Mouse (Mus musculus) spleen, adult 2 months (tissue): ENCODE measurements around the gene Slc22a17. TPM values are rescaled to one million over a fixed set of nuclear protein-coding genes. Genes with fewer than 3 reads are reported as not detected.

Source experiments
- DNase-seq, 2 experiments: peaks; one replicate each; pipeline versions ENCODE4 v3.0.0 to v3.0.0-alpha.2; 2012 to 2021; ENCODE audit warnings: low spot score in 2 of 2, low read depth in 1 of 2
- H3K27ac ChIP-seq: fragments of 200-500 bp; 2 replicates; pipeline ENCODE4 v1.5.1; 2012; ENCODE audit warnings: low read length, inconsistent platforms; ENCODE audit not compliant: insufficient read depth
- H3K27me3 ChIP-seq: fragments of 200-500 bp; 2 replicates; pipeline ENCODE4 v1.6.1; 2012; ENCODE audit warnings: mild to moderate bottlenecking, moderate library complexity, low read length, inconsistent platforms; ENCODE audit not compliant: control insufficient read depth, insufficient read depth
- H3K36me3 ChIP-seq: fragments of 200-500 bp; 2 replicates; pipeline ENCODE4 v1.6.1; 2012; ENCODE audit warnings: mild to moderate bottlenecking, low read length, inconsistent platforms; ENCODE audit not compliant: control insufficient read depth, insufficient read depth
- H3K4me1 ChIP-seq: fragments of 200-500 bp; 2 replicates; pipeline ENCODE4 v1.6.1; 2011; ENCODE audit warnings: inconsistent platforms; ENCODE audit not compliant: control insufficient read depth, insufficient read depth, insufficient read length
- H3K4me3 ChIP-seq: fragments of 200-500 bp; 2 replicates; pipeline ENCODE4 v1.5.1; 2011; ENCODE audit warnings: mild to moderate bottlenecking, inconsistent platforms; ENCODE audit not compliant: insufficient read depth, insufficient read length; ENCODE audit errors: extremely low read depth
- CTCF ChIP-seq: fragments of 200-500 bp; IDR thresholded peaks from 2 replicates; pipeline ENCODE4 v1.5.1; 2011; ENCODE audit warnings: mild to moderate bottlenecking, inconsistent platforms; ENCODE audit not compliant: insufficient read depth, insufficient read length, insufficient replicate concordance; ENCODE audit errors: extremely low read depth
- POLR2A ChIP-seq: fragments of 200-500 bp; IDR thresholded peaks from 2 replicates; pipeline ENCODE4 v1.6.1; 2011; ENCODE audit warnings: low read depth, low read length, inconsistent platforms
- WGBS: fragments of 180-500 bp; shearing (Covaris S2); methylation state at CpG from one replicate; pipeline ENCODE4 v1.1.7; 2018; 5-methylcytosine and 5-hydroxymethylcytosine counted together
- polyA plus RNA-seq: library from polyadenylated mRNA; depleted of rRNA; stranded (reverse); fragments of >200 nt; gene quantifications from 2 replicates; pipeline ENCODE4 v1.2.3, GENCODE M21; 2012

The Slc22a17 gene
- polyA plus RNA-seq, 1 experiment = 18.5 TPM

- TF ChIP-seq POLR2A = no peak
- no peak for TF ChIP-seq CTCF
- H3K4me3 ChIP-seq = no peak overlapping the region
Observed at GRCm38 (mm10) chr14:54945975-54946704, 33.2 kb upstream of the Slc22a17 start.

GRCm38 (mm10) chr14:54944939-54945338 lies 32.0 kb upstream of the Slc22a17 start:
- DNase-seq = no peak
- H3K27ac ChIP-seq = no peak overlapping the region
- no peaks in the 10 kb centered on the region for H3K36me3 ChIP-seq
- no peaks in the 10 kb centered on the region for H3K4me1 ChIP-seq
- no peak for TF ChIP-seq POLR2A
- no peak for TF ChIP-seq CTCF
- H3K27me3 ChIP-seq = no peaks in the 10 kb centered on the region
- H3K4me3 ChIP-seq = no peak overlapping the region
- WGBS = 52% methylated on average over 2 of the region's 2 CpGs

More at GRCm38 (mm10) chr14:54945975-54946704, 33.2 kb upstream of the Slc22a17 start:
- no peaks in the 10 kb centered on the region for H3K36me3 ChIP-seq
- no peak overlapping the region for H3K27ac ChIP-seq
- H3K27me3 ChIP-seq = no peaks in the 10 kb centered on the region
- WGBS = 85% methylated on average over 19 of the region's 19 CpGs
- no peak for DNase-seq
- H3K4me1 ChIP-seq = no peaks in the 10 kb centered on the region

- Histone ChIP-seq H3K4me3 (no peak overlapping the region), H3K27ac (no peak overlapping the region)
- DNase-seq = no peak
Observed at GRCm38 (mm10) chr14:54943971-54944370, 31.0 kb upstream of the Slc22a17 start.

GRCm38 (mm10) chr14:54942479-54942878 lies 29.5 kb upstream of the Slc22a17 start:
- Histone ChIP-seq H3K27me3 (no peaks in the 10 kb centered on the region), H3K4me3 (no peak overlapping the region), H3K4me1 (no peaks in the 10 kb centered on the region), H3K27ac (no peak overlapping the region), H3K36me3 (no peaks in the 10 kb centered on the region)
- 90% methylated on average over 8 of the region's 8 CpGs for WGBS
- DNase-seq = no peak
- TF ChIP-seq POLR2A (no peak), CTCF (no peak)

More at GRCm38 (mm10) chr14:54943971-54944370, 31.0 kb upstream of the Slc22a17 start:
- no peaks in the 10 kb centered on the region for H3K4me1 ChIP-seq
- no peaks in the 10 kb centered on the region for H3K27me3 ChIP-seq
- H3K36me3 ChIP-seq = no peaks in the 10 kb centered on the region
- TF ChIP-seq POLR2A (no peak), CTCF (no peak)
- 95% methylated on average over 7 of the region's 7 CpGs for WGBS

- H3K36me3 ChIP-seq = no peaks in the 10 kb centered on the region
- H3K4me3 ChIP-seq = no peak overlapping the region
- H3K27ac ChIP-seq = no peak overlapping the region
- H3K27me3 ChIP-seq = no peaks in the 10 kb centered on the region
- 53% methylated on average over 13 of the region's 13 CpGs for WGBS
- no peaks in the 10 kb centered on the region for H3K4me1 ChIP-seq
- DNase-seq = no peak
- TF ChIP-seq POLR2A (no peak), CTCF (no peak)
Observed at GRCm38 (mm10) chr14:54941024-54941978, 28.4 kb upstream of the Slc22a17 start.

GRCm38 (mm10) chr14:54940176-54940530 lies 27.2 kb upstream of the Slc22a17 start:
- Histone ChIP-seq H3K36me3 (no peaks in the 10 kb centered on the region), H3K27me3 (no peaks in the 10 kb centered on the region), H3K27ac (no peak overlapping the region), H3K4me3 (no peak overlapping the region), H3K4me1 (no peaks in the 10 kb centered on the region)
- WGBS = 75% methylated on average over 3 of the region's 3 CpGs
- DNase-seq = no peak
- TF ChIP-seq POLR2A = no peak
- TF ChIP-seq CTCF = no peak
